Mouse (Mus musculus): ENCODE measurements around the gene Izumo1r. TPM values are rescaled to one million over a fixed set of nuclear protein-coding genes. Genes with fewer than 3 reads are reported as not detected.

Gene Izumo1r
- polyA plus RNA-seq, 1 experiment from 2014 or later, result 0.16 TPM

DNA sequence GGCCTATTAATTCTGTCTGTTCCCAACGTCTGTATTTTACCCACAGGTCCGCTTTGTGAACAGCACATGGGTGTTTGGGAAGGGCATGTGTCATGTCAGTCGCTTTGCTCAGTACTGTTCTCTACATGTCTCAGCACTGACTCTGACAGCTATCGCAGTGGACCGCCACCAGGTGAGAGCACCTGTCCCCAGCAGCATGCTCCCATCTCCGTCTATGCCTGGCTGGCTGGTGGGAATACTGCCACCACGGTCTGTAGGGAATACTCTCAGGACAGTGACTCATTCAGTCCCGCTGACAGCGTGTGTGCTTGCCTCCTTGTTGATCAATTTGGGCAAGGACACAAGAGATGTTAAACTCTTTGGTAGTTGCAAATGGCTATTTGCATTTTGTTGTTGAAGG, 39.0 kb downstream of the Izumo1r start:
- Histone ChIP-seq H3K4me3 (ENCODE audit: low read length) (no peak overlapping the region), H3K4me1 (ENCODE audit: control insufficient read depth, insufficient read depth, low read length) (0 out of 2 replicates have a peak, but pooled peaks cover 2% of the 10 kb centered on the region), H3K27me3 (ENCODE audit: control insufficient read depth, insufficient read depth, low read length) (peaks cover 12% of the 10 kb centered on the region), H3K9me3 (ENCODE audit: control insufficient read depth, low read length) (no peaks in the 10 kb centered on the region), H3K36me3 (ENCODE audit: control insufficient read depth, insufficient read depth, low read length) (no peaks in the 10 kb centered on the region), H3K9ac (ENCODE audit: low read depth, low read length) (no peak overlapping the region), H3K27ac (ENCODE audit: low read depth, low read length) (no peak overlapping the region), H3K4me2 (replicated peaks; ENCODE audit: low read depth, low read length) (no peak overlapping the region)
- 89% methylated on average over 9 of the region's 9 CpGs for WGBS
- ATAC-seq (ENCODE audit: low FRiP score, low TSS enrichment), result no peak

DNA sequence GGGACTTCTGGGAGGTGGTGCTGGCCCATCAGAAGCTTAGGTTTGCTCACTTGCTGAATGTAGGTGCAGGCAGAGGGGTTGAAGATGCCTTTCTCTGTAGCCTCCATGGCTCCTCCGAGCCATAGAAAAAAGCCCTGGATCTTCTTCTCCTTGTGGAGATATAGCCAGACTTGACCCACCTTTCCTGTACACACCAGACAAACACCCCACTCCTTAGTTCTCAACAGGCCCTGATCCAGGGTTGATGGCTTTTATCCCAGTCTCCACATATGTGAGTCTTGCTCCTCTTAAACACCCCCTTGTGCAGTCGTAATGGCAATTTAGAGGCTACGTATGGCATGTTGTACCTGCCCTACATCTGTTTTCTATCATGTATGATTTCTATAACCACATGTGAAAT, 40.6 kb downstream of the Izumo1r start:
- Histone ChIP-seq H3K4me3 (ENCODE audit: low read length) (no peak overlapping the region), H3K27me3 (ENCODE audit: control insufficient read depth, insufficient read depth, low read length) (peaks cover 27% of the 10 kb centered on the region), H3K9me3 (ENCODE audit: control insufficient read depth, low read length) (no peaks in the 10 kb centered on the region), H3K9ac (ENCODE audit: low read depth, low read length) (no peak overlapping the region), H3K4me2 (replicated peaks; ENCODE audit: low read depth, low read length) (no peak overlapping the region), H3K27ac (ENCODE audit: low read depth, low read length) (no peak overlapping the region), H3K36me3 (ENCODE audit: control insufficient read depth, insufficient read depth, low read length) (no peaks in the 10 kb centered on the region), H3K4me1 (ENCODE audit: control insufficient read depth, insufficient read depth, low read length) (0 out of 2 replicates have a peak, but pooled peaks cover 2% of the 10 kb centered on the region)
- WGBS, result 91% methylated on average over 3 of the region's 3 CpGs
- no peak for ATAC-seq (ENCODE audit: low FRiP score, low TSS enrichment)

DNA sequence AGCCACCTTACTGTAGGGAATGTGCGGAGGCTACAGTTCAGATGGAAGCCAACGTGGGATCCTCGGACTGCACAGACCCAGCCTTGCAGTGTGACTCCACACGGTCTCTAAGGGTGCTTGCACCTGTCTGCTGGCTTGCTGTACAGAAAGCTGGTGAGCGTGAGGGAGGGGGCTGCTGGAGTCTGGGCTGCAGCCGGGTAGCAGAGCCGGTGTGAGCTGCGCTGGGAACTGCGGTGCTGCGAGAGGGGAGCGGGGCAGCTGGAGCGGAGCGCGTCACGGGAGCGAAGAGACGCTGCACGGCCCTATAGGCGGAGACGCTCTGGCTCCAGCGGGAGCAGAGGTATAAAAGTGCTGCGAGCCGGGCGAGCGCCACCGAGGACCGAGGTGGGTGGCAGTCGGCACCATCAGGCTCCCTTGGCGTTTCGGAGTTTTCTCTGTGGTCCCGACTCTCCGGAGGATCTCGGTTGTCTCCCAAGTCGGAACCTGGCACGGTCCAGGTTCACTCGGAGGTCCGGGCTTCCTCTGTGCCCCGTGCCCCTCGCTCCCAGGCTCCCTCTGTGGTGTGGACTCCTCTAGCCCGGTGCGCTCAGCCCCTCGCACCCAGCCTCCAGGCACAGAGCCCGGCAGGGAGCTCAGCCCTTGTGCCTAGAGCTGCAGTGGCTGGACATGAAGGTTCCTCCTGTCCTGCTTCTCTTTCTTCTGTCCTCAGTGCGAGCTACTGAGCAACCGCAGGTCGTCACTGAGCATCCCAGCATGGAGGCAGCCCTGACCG, 43.7 kb downstream of the Izumo1r start, which contains the start of gene Gpr83:
Gene Gpr83, plus strand, starts transcription at position 343 of the 772 bp plus-strand sequence.
- peak; percentile 75 for ATAC-seq (ENCODE audit: low FRiP score, low TSS enrichment)
- Histone ChIP-seq H3K27me3 (ENCODE audit: control insufficient read depth, insufficient read depth, low read length) (peaks cover 29% of the 10 kb centered on the region), H3K27ac (ENCODE audit: low read depth, low read length) (no peak within 1 kb of the TSS), H3K36me3 (ENCODE audit: control insufficient read depth, insufficient read depth, low read length) (no peaks in the 10 kb centered on the region), H3K4me2 (replicated peaks; ENCODE audit: low read depth, low read length) (peak within 1 kb of the TSS; percentile 83), H3K4me1 (ENCODE audit: control insufficient read depth, insufficient read depth, low read length) (0 out of 2 replicates have a peak, but pooled peaks cover 2% of the 10 kb centered on the region), H3K4me3 (ENCODE audit: low read length) (peak within 1 kb of the TSS; percentile 43), H3K9me3 (ENCODE audit: control insufficient read depth, low read length) (no peaks in the 10 kb centered on the region), H3K9ac (ENCODE audit: low read depth, low read length) (peak within 1 kb of the TSS; percentile 51)
- WGBS, result 2% methylated on average over 47 of the region's 47 CpGs

DNA sequence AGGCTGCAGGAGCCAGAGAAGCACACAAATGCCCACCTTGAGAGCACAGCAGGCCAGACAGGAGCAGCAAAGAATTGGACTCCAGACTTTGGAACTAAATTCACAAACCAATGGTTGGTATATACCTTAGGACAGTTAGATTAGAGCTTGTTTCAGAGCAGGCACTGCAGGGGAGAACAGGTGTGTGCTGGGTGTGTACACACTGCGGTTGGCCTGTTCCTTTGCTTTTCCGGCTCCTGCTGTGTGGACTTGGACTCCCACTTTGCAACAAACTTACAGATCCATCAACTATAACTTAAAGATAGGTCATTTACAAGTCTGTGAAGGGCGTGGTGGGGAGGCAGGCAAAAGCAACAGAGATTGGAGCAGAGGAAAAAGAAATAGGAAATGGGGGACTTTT, 45.0 kb downstream of the Izumo1r start:
- H3K4me3 ChIP-seq (ENCODE audit: low read length), result no peak overlapping the region
- H3K9me3 ChIP-seq (ENCODE audit: control insufficient read depth, low read length), result no peaks in the 10 kb centered on the region
- H3K27me3 ChIP-seq (ENCODE audit: control insufficient read depth, insufficient read depth, low read length), result peaks cover 29% of the 10 kb centered on the region
- no peak overlapping the region for H3K9ac ChIP-seq (ENCODE audit: low read depth, low read length)
- H3K4me1 ChIP-seq (ENCODE audit: control insufficient read depth, insufficient read depth, low read length), result 0 out of 2 replicates have a peak, but pooled peaks cover 2% of the 10 kb centered on the region
- 87% methylated on average over 3 of the region's 3 CpGs for WGBS
- no peak overlapping the region for H3K4me2 ChIP-seq (replicated peaks; ENCODE audit: low read depth, low read length)
- no peak for ATAC-seq (ENCODE audit: low FRiP score, low TSS enrichment)
- H3K27ac ChIP-seq (ENCODE audit: low read depth, low read length), result no peak overlapping the region
- H3K36me3 ChIP-seq (ENCODE audit: control insufficient read depth, insufficient read depth, low read length), result no peaks in the 10 kb centered on the region

DNA sequence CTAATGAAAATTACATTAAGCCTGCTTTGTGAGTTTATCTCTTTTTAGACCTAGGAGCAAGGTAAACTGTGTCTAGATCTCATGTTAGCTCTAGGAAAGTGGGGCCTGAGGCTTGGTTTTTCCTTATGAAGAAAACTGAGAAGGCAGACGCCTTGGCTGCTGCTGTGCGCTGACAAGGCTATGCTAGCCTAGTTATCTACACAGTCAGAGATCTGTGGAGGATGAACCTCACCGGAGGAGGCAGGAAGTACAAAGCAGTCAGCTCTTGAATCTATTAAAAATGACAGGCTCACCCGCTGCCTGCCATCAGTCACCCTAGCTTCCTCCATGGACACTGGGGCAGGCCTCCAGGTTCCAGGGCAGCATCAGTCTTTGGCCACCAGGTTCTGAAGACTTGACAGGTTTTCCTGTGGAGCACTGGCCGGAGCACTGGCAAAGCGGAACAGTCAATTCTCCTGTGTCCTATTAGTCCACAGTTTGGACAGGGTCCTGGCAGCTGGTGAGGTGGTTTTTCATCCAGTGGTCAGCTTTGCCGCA, 45.5 kb downstream of the Izumo1r start:
- WGBS, result 60% methylated on average over 7 of the region's 7 CpGs
- H3K4me3 ChIP-seq (ENCODE audit: low read length), result no peak overlapping the region
- H3K9me3 ChIP-seq (ENCODE audit: control insufficient read depth, low read length), result no peaks in the 10 kb centered on the region
- 0 out of 2 replicates have a peak, but pooled peaks cover 2% of the 10 kb centered on the region for H3K4me1 ChIP-seq (ENCODE audit: control insufficient read depth, insufficient read depth, low read length)
- H3K9ac ChIP-seq (ENCODE audit: low read depth, low read length), result no peak overlapping the region
- H3K27ac ChIP-seq (ENCODE audit: low read depth, low read length), result no peak overlapping the region
- H3K4me2 ChIP-seq (replicated peaks; ENCODE audit: low read depth, low read length), result no peak overlapping the region
- peaks cover 29% of the 10 kb centered on the region for H3K27me3 ChIP-seq (ENCODE audit: control insufficient read depth, insufficient read depth, low read length)
- no peak for ATAC-seq (ENCODE audit: low FRiP score, low TSS enrichment)
- H3K36me3 ChIP-seq (ENCODE audit: control insufficient read depth, insufficient read depth, low read length), result no peaks in the 10 kb centered on the region

DNA sequence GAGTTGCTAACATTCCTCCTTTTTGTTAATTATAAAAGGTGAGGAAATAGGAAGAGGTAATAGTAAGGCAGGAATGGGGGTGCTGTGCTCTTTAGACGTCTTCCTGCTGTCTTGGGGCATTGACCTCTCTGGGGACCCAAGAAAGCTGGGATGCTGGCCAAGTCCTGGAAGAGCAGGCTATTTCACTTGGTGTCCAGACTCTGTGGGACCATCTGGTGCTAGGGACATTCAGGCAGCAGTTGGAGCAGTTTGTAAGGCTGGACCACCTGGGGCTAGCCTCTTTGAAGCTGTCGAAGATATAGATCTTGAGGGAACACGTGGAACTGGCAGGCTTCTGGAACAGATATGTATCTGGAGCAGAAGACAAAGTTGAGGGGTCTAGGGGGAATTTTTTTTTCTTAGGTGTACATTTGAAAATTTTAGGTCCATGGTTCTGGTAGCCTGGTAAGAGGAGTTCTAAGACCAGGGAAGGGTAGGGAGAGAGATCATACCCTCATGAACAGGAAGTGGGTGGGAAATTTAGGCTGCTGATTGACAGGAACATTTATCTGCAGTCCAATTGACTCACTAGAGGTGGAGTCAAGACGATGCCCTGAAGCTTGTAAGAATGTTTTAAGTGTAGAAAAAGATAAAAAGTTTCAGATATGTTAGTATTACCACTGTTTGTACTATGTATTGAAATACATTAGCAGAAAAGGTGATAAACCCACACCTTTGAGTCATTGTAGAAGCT, 46.7 kb downstream of the Izumo1r start:
- ATAC-seq (ENCODE audit: low FRiP score, low TSS enrichment), result no peak
- H3K4me3 ChIP-seq (ENCODE audit: low read length), result no peak overlapping the region
- H3K27me3 ChIP-seq (ENCODE audit: control insufficient read depth, insufficient read depth, low read length), result peaks cover 29% of the 10 kb centered on the region
- no peak overlapping the region for H3K4me2 ChIP-seq (replicated peaks; ENCODE audit: low read depth, low read length)
- no peak overlapping the region for H3K27ac ChIP-seq (ENCODE audit: low read depth, low read length)
- no peaks in the 10 kb centered on the region for H3K9me3 ChIP-seq (ENCODE audit: control insufficient read depth, low read length)
- H3K9ac ChIP-seq (ENCODE audit: low read depth, low read length), result no peak overlapping the region
- H3K36me3 ChIP-seq (ENCODE audit: control insufficient read depth, insufficient read depth, low read length), result no peaks in the 10 kb centered on the region
- WGBS, result 50% methylated on average over 4 of the region's 4 CpGs
- H3K4me1 ChIP-seq (ENCODE audit: control insufficient read depth, insufficient read depth, low read length), result 0 out of 2 replicates have a peak, but pooled peaks cover 2% of the 10 kb centered on the region

DNA sequence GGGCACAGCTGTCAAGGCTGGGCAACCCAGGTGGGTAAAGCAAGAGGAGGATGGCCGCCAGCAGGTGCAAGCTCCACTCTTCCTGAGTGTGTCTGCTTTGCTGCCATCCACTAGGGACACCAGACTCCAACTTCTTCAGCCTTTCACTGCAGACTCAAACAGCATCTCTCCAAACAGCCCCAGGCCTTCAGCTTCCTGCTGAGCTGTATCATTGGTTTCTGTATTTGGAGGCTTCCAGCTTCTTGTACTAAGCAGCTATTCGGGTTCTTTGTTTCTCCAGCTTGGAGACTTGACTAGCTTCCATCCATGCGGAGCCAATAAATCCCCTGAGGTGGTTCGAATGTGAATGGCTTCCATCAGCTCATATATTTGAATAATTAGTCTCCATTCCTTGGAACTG, 49.2 kb downstream of the Izumo1r start:
- no peak overlapping the region for H3K9ac ChIP-seq (ENCODE audit: low read depth, low read length)
- no peak overlapping the region for H3K27ac ChIP-seq (ENCODE audit: low read depth, low read length)
- H3K4me1 ChIP-seq (ENCODE audit: control insufficient read depth, insufficient read depth, low read length), result no peaks in the 10 kb centered on the region
- no peaks in the 10 kb centered on the region for H3K36me3 ChIP-seq (ENCODE audit: control insufficient read depth, insufficient read depth, low read length)
- 65% methylated on average over 4 of the region's 4 CpGs for WGBS
- ATAC-seq (ENCODE audit: low FRiP score, low TSS enrichment), result no peak
- H3K4me3 ChIP-seq (ENCODE audit: low read length), result no peak overlapping the region
- no peaks in the 10 kb centered on the region for H3K9me3 ChIP-seq (ENCODE audit: control insufficient read depth, low read length)
- H3K27me3 ChIP-seq (ENCODE audit: control insufficient read depth, insufficient read depth, low read length), result peaks cover 16% of the 10 kb centered on the region
- H3K4me2 ChIP-seq (replicated peaks; ENCODE audit: low read depth, low read length), result no peak overlapping the region

DNA sequence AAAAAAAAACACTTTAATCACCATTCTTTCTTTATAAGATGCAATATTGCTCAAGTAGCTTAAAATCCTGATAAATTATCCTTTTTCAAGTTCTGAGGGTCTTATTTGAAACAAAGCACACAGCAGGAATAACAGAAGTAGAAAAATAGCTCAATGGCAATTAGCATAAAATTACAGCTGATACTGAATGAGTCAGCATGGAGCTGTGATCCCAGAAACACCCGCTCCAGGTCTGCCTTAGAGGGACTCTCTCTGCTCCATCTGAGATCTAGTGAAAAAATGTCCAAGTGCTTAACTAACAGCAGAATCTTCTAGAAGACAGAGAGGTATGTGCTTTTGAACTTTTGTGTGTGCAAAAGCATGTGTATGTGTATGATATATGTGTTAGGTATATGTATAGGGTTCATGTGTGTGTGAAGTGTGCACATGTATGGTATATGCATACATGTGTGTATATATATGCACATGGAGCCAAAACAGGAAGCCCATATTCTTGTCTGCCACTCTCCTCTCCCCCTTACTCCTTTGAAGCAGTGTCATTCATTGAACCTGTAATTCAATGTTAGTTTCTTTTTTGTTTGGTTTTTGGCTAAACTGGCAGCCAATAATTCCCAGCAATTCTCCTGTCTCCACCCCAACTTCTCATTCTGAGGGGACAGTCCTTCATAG, 55.3 kb downstream of the Izumo1r start:
- no peak overlapping the region for H3K9ac ChIP-seq (ENCODE audit: low read depth, low read length)
- H3K36me3 ChIP-seq (ENCODE audit: control insufficient read depth, insufficient read depth, low read length), result no peaks in the 10 kb centered on the region
- H3K27ac ChIP-seq (ENCODE audit: low read depth, low read length), result no peak overlapping the region
- WGBS, result 89% methylated on average over 1 of the region's 1 CpGs
- H3K4me1 ChIP-seq (ENCODE audit: control insufficient read depth, insufficient read depth, low read length), result no peaks in the 10 kb centered on the region
- no peak for ATAC-seq (ENCODE audit: low FRiP score, low TSS enrichment)
- no peaks in the 10 kb centered on the region for H3K27me3 ChIP-seq (ENCODE audit: control insufficient read depth, insufficient read depth, low read length)
- no peak overlapping the region for H3K4me2 ChIP-seq (replicated peaks; ENCODE audit: low read depth, low read length)
- H3K9me3 ChIP-seq (ENCODE audit: control insufficient read depth, low read length), result 0 out of 2 replicates have a peak, but pooled peaks cover 2% of the 10 kb centered on the region
- H3K4me3 ChIP-seq (ENCODE audit: low read length), result no peak overlapping the region
